Mouse (Mus musculus) adrenal gland, postnatal 14 days (tissue): ENCODE results near the gene Phf10. TPM values are rescaled to one million over a fixed set of nuclear protein-coding genes. Genes with fewer than 3 reads are reported as not detected.

Source experiments
- total RNA-seq: library from RNA; stranded (reverse); gene quantifications from 2 replicates; pipeline ENCODE4 v1.2.3, GENCODE M21; 2021

Phf10 gene
- total RNA-seq, 1 experiment from 2014 or later, result 63.1 TPM

Other genes starting within 250 kb of the Phf10 start
- 5.2 and 7.8 TPM in 2 replicates for gene Wdr27, start 18.1 kb downstream of the Phf10 start, total RNA-seq
- gene 1600012H06Rik, start 18.1 kb downstream of the Phf10 start, total RNA-seq, result 29.7 and 30.5 TPM in 2 replicates
- 4.8 and 8.6 TPM in 2 replicates for gene 9030025P20Rik, start 17.2 kb upstream of the Phf10 start, total RNA-seq
- 0.67 TPM in 1 of 2 replicates, not detected in the other for gene Gm3417, start 17.5 kb upstream of the Phf10 start, total RNA-seq
- 2.7 and 6.0 TPM in 2 replicates for gene Gm3435, start 48.9 kb upstream of the Phf10 start, total RNA-seq
- 50.0 and 59.9 TPM in 2 replicates for gene Ermard, start 79.9 kb upstream of the Phf10 start, total RNA-seq
- gene Tcte3, start 80.2 kb upstream of the Phf10 start, total RNA-seq, result 1.9 and 2.3 TPM in 2 replicates
- 4.4 and 5.5 TPM in 2 replicates for gene Gm3448, start 80.3 kb upstream of the Phf10 start, total RNA-seq